Mouse (Mus musculus) bone marrow, adult 2 months (tissue): ENCODE results near the gene Nf1.

Experiments
- CTCF ChIP-seq: fragments of 200-500 bp; IDR thresholded peaks from 2 replicates; pipeline ENCODE4 v1.5.1; 2011; ENCODE audit warnings: low read length, control low read depth; ENCODE audit not compliant: control insufficient read depth, insufficient read depth
- POLR2A ChIP-seq: fragments of 200-500 bp; IDR thresholded peaks from 2 replicates; pipeline ENCODE4 v1.6.1; 2011; ENCODE audit warnings: low read depth, mild to moderate bottlenecking, control low read depth, low read length, borderline replicate concordance; ENCODE audit not compliant: control insufficient read depth

- TF ChIP-seq CTCF (peak; percentile 30; the same call in 1 of the 2 replicates), POLR2A (no peak)
Measured at GRCm38 (mm10) chr11:79296167-79296566, 43.3 kb upstream of the Nf1 start.
